Mouse (Mus musculus) heart, adult 2 months (tissue): ENCODE data around the gene Xlr5c.

Experiments
- CTCF ChIP-seq: fragments of 200-600 bp; IDR thresholded peaks from 2 replicates; pipeline ENCODE4 v1.8.1; 2022; ENCODE audit warnings: antibody characterized with exemption, mild to moderate bottlenecking, moderate library complexity
- POLR2A ChIP-seq: fragments of 200-500 bp; IDR thresholded peaks from 2 replicates; pipeline ENCODE4 v1.6.1; 2011; ENCODE audit warnings: mild to moderate bottlenecking, low read depth, low read length, control low read depth; ENCODE audit not compliant: insufficient read depth

GRCm38 (mm10) chrX:73341473-73341872 lies 48.7 kb upstream of the Xlr5c start:
- TF ChIP-seq POLR2A (no peak), CTCF (no peak)
